Mouse (Mus musculus) urinary bladder, postnatal 4 days (tissue): Measurements from ENCODE around the gene Lipm.
A peak's percentile ranks its signal among the peaks of the same experiment; 100 is the strongest.

Experiments used
- DNase-seq, 2 experiments: peaks; one replicate each; pipeline ENCODE4 v3.0.0; 2021 to 2022; ENCODE audit warnings: low spot score in 2 of 2

Gene Lipm

DNA sequence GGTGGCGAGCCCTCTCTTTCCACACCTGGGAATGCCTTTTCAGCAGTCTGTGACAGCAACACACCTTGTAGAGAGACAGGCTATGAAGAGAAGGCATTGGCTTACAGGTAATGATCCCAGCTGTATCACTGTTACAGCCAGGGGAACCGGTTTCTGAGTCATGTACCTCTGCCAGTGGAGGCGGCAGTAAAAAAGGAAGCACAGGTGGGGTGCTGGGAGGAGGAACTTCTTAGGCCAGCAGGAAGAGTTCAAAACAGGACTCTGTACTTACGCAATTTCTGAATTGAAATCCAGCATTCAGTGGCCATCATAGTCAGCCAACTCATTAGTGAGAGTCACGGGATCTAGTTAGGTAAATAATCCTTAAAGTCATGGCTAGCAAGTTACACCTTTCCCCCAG lies 65.2 kb downstream of the Lipm start, which contains the start of gene Ankrd22:
Gene Ankrd22, minus strand, starts transcription at position 163 of the 400 bp plus-strand sequence.
- peak in 1 of 2 experiments; percentile 27 for DNase-seq

DNA sequence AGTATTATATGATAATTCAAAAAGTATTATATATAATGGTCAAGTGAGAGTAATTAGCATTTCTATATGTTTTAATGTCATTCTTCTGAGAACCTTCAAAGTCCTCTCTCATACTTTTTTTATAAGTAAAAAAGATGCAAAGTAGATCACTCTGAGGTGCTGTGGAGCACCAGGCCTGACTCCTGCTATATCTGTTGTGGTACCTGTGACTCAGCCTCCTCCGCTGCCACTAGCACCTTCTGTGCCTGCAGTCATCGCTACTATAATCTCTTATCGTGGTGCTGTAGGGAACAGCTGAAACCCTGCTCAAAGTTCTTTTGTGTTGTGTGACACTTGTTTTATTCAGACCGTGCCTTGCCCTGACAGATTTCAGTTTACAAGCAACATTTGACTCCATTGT lies 65.7 kb downstream of the Lipm start:
- DNase-seq: no peak

DNA sequence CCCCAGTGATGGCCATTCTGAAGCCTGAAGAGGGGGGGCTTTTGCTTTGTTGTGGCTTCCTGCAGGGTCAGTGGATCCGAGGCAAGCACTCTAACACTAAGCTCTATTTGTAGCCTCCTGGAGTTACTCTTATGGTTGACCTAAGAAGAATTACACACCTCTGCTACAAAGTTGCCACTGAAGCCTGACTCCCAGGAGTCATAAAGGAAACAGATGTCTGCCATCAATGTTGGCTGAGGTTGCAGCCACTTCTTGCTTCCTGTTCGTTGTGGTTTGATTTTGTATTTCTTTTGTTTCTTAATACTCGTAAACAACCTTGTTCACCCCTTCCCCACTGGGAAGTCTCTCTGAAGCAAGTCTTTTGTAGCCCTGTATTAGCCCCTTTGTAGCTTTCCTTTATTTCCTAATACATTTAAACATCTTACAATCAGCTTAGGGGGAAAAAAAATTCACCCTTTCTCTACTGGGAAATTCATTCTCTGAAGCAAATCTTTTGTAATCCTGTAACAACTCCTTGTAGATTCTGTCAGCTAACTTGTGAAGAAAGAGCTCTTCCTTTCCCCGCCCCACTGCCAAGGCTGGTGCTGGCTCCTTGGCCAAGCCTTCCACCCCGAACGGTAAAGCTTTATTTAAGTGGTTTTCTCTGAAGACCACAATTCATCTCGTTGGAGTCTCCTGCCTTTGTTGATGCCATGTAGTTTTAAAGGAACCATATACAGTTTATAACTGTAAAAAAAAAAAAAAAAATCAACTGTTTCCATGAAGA lies 67.3 kb downstream of the Lipm start:
- DNase-seq: no peak

DNA sequence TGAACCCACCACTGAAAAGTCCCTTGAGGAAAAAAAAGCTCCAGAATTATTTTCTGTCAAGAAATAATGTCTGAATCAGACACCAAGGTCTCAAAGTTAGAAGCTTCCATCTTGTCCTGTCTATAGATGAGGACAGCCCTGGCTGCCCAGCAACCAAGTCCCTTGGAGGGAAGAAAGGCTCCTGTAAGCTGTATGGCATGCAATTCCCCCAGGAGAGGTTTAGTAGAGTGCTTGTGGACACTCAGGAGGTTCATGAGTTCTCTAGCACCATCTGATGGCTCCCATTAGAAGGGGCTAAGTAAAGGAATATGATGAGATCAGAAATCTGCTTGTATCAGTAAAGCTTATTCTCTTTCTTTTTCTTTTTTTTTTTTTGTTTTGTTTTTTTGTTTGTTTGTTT lies 68.4 kb downstream of the Lipm start:
- DNase-seq: no peak

DNA sequence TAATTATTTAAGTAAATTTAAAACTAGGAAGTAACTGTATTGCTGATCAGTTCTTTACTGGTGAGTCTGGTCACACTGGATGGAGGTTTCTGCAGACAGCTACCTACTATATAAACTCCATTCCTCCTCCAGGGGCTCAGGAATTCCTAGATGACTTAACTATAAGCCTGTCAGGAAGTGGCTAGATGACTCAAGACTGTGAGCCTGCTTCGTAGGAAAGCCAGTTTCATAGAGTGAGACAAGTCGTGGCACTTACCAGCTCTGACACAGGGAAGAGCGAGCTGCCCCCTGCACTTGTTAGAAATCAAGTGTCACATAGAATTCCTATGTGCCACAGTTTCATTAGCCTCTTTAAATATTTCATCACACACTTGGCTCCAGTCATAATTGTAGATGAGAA lies 70.4 kb downstream of the Lipm start:
- DNase-seq: no peak
